Mouse (Mus musculus) layer of hippocampus, postnatal 36 days (tissue): Measurements from ENCODE around the gene Fhl3. TPM values are rescaled to one million over a fixed set of nuclear protein-coding genes. Genes with fewer than 3 reads are reported as not detected.
A peak's percentile ranks its signal among the peaks of the same experiment; 100 is the strongest.

Source experiments
- DNase-seq, 2 experiments: peaks; one replicate each; pipeline ENCODE4 v3.0.0; 2022
- total RNA-seq, 2 experiments: library from RNA; stranded (reverse); gene quantifications; 2 replicates each; pipeline ENCODE4 v1.2.3; 2021

Fhl3 gene
- 1 to 10 TPM; 1.7 to 2.4 TPM for total RNA-seq

DNA sequence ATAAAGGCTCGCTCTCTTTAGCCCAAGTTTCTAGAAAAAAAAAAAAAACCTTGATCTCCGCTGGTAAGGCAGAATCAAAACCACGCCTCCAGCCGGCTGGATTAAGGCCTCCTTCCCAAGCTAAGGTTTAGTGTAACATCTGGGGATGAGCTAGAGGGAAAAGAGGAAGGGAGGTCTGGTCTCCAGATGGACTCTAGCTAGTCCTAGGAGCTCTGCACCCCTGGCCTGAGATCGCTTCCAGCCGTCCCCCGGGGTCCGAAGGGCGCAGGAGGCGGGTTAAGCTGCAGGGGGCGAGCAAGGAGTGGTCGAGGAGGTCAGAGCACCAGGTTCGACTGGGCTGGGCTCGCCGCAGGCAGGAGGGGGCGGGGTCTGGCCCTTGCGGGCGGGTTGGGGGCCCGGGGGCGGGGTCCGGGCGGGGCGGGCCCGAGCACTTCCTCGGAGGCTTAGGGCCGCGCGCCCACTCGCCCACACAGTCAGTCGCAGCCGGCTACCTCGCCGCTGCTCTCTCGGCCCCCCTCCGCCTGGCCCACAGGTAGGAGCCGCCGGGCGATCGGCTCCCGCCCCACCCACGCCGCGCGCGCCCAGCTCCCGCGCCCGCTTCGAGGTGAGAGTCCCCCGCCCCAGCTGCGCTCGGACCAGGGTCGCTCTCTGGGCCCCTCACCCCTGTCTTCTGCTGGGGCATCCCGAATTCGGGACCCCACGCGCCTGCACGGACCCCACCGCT, at the start of gene Fhl3:
TSS of gene Fhl3 (plus strand) at position 454 of the 724 bp plus-strand sequence.
- DNase-seq, result no peak

DNA sequence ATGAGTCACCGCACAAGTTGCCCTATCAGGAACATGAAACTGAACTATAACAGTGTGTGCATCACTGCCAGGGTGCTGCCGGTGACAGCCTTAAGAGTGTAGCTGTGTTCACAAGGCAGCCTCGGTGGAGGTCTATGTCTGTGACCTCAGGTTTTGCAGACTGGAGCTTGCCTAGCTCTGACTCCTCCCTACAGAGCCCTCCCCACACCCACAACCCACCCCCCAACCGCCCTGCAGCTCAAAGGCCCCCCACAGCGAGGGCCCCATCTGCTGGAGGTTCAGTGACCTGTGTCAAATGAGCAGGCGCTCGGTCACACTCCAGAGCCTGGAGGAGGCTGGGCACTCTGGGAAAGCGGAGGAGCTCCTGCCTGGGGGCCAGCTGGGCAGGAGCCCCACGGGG, 47.6 kb upstream of the Fhl3 start:
- DNase-seq, result no peak

DNA sequence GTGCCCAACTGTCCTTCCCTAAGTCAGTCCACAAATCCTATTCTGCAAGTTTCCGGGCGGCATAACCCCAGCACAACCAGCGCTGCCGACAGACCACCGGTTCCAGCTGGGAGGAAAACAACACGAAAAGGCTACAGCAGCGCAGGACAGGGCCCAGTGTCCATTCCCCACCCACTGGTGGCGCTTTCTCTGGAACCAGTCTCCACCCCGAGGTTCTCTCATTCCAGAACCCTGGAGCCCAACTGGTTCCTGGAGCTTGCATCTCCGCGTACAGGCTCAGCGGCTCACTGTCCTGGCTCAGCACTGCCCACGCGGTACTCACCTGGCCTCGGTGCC, 44.0 kb upstream of the Fhl3 start, which contains the start of gene Pou3f1:
TSS of gene Pou3f1 (plus strand) at position 290 of the 336 bp plus-strand sequence.
- no peak for DNase-seq

DNA sequence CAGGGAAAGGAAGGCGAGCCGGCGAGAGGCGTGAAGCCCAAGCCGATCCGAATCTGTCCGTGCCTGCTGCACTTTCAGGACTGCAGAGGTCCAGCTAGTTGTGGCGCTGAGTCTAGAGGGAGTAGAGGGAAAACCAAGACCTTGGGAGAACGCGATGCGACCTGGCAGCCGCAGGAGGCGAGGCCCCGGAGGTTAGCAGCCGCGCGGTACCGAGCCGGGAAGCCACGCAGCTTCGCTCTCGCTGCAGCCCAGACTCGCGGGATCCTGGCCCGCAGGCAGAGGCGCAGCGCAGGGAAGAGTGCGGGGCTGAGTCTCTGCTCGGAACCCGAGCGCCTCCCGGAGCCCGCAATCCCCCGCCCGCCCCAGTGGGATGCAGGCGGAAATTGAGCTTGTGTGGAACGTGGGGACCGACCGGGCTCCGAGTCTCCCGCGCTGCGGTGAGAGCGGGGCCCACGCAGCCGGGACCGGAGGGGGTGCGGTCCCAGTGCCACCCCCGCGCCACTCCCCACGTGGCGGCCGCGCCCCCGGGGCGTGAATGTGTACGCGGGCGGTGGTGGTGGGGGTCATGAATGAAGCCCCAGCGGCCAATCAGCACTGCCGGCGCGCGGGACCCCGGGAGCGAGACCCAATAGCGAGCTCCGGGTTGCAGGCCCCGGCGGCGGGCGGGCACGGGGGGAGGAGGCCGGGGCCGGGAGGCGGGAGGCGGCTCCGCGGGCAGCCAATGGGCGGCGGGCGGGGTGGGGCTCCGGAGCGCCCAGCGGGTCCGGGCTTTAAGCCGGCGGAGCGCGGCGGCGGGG, 43.4 kb upstream of the Fhl3 start:
- peak; percentile 87 to 89 for DNase-seq

DNA sequence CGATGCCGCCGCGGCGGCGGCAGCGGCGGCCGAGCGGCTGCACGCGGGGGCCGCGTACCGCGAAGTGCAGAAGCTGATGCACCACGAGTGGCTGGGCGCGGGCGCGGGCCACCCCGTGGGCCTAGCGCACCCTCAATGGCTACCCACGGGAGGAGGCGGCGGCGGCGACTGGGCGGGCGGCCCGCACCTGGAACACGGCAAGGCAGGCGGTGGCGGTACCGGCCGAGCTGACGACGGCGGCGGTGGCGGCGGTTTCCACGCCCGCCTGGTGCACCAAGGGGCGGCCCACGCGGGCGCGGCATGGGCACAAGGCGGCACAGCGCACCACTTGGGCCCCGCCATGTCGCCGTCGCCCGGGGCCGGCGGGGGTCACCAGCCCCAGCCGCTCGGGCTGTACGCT, 42.7 kb upstream of the Fhl3 start:
- no peak for DNase-seq

DNA sequence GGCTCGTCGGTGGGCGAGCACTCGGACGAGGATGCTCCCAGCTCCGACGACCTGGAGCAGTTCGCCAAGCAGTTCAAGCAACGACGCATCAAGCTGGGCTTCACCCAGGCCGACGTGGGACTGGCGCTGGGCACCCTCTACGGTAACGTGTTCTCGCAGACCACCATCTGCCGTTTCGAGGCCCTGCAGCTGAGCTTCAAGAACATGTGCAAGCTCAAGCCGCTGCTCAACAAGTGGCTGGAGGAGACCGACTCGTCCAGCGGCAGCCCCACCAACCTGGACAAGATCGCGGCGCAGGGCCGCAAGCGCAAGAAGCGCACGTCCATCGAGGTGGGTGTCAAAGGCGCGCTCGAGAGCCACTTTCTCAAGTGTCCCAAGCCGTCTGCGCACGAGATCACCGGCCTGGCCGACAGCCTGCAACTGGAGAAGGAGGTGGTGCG, 42.1 kb upstream of the Fhl3 start:
- DNase-seq, result no peak

DNA sequence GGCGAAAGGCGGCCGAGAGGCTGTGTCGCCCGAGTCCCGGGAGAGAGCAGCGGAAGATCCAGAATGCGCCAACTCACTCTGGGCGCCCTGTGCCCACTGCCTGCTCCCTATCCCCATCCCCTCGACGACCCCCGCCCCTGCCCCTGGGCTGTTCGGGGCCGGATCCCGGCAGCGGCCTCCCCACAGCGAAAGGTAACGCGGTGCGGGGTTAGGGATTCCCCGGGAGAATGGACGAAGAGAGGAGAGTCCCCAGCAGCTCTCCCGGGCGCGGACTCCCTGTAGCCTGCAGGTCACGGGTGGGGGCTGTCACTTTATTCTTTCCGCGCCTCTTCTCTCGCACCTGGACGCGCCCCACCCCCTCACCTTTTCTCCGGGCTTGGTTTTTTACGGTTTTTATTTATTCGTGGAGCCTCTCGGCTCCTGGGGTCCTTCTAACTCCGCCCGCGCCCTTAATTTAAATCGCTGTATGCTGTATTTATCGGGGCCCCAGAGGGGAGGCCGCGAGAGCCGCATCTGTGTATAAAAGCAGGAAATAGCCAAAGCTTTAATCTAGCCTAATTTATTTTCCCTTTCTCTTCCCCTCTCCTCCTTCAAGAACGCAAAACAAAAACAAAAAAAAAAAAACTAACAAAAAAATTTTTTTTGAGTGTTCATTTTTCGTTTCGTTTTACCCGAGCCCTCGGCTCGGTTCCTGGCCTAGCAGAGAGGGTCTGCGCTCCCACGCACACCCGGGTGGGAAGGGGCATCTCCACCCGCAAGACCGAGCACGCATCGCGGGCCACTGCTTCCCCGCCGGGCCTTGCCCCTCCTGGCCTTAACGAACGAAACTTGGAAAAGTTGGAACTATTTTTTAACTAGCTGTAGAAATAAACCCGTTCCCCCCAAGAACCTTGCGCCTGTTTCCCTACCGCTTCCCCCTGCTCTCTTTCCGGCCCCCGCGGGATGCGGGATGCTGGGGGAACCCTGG, 41.0 kb upstream of the Fhl3 start:
- no peak for DNase-seq

DNA sequence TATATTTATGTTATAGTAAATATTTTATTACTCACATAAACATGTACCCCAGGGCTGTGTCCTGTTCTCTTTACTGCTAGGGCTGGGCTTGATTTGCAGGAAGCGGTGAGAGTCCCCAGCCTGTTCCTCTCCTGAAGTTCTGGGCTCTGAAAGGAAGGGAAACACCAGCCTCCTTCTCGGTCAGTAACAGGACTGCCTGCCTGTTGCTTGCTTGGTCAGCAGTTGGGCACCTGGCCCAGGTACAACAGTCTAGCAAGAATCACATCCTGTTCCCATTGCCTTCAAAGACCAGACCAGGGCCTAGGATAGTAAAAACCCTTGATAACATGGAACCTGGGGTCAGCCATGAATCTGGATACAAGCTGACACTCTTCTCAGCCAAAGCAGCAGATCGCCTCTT, 39.9 kb upstream of the Fhl3 start:
- no peak for DNase-seq

DNA sequence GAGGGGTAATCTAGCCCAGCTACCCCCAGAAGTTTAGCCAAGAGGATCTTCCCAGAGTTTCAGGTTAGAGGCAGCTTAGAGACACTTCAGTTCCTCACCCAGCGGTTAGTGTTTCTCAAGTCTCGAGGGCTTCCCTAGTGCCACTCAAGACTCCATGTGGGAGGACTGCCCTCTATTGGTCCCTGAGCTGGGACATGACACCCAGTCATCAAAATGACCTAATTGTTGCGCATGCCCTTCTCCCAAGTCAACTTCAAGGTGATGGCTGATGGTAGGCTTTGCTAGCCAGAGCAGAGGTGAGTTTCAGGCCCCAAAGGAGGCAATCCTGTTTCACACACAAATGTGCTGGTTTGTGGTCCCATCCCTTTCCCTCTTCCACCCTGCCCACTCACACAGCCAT, 37.5 kb upstream of the Fhl3 start:
- no peak for DNase-seq

DNA sequence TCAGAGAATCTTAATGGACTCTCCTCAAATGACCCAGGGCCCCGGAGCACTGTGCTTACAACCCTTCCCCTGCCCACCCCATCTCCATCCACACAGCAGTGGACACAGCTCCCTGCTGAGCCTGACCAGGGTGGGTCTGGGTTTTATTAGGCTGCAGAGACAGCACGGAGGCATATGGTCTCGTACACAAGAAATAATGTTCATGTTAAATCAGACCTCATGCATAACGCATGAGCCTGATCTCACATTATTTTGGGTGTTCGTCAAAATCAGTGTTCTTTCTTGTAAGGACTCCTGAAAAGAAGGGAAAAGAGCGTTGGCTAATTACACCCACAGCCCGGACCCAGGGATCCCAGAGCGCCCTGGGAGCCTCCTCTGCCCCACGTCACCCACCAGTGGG, 36.3 kb upstream of the Fhl3 start:
- DNase-seq, result no peak

DNA sequence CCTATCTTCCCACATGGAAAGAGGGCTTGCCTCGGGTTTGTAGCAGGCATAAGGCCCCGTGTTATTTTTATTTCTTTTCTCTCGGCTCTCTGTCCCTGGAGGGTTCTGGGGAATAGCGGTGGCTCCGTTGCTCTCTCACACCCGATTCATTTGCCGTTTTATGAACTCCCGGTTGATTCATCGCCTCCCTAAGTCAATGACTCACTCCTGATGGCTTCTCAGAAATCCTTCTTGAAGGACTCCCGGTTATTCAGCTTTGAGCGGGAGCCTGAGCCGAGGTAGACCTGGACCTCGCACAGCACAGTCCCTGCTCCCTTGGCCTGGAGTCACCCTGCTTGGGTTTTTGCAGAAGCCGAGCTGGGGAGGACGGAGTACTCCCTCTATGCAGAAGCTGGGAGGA, 35.9 kb upstream of the Fhl3 start:
- DNase-seq, result no peak

DNA sequence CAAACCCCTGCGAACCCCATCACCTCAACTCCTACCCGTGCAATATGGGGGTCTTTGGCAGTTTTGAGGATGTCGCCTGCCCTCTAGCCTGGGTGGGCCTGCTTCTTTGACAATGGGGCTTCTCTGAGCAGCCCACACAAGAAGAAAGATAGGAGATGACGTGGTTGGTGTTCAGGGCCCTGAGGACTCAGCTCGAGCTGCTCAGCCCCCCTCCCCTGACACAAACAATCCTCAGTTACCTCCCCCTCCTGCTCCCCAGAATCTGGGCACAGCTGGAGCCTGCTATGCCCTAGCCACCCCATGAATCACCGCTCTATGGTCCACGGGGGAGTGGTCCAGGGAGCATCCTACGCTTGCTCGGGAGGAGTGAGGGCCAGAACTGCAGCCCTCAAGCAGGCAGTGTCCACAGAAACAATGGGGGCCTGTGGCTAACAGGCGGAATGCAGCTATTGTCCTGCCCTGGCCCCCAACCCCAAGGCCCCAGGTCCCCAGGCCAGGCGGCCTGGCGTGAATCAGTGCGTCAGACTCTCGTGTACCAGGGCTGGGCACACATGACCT, 32.9 kb upstream of the Fhl3 start:
- DNase-seq, result no peak

DNA sequence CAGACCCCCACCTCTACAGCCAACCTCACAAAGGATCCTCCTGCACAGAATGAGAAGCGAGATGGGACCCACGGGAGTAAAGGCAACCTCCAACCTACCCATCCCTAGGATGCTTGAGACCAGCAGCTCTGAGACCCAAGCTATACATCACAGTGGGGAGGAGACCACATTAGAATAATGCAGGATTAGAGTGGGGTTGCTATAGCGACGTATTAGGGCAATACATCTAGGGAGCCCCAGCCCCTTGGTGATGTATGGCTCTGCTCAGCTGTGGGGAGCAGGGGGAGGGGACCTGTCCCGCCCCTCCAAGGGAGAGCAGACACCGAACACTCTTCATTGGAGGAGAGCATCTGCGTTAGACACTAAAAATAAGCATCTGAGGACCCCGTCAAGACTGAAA, 32.4 kb upstream of the Fhl3 start:
- no peak for DNase-seq

DNA sequence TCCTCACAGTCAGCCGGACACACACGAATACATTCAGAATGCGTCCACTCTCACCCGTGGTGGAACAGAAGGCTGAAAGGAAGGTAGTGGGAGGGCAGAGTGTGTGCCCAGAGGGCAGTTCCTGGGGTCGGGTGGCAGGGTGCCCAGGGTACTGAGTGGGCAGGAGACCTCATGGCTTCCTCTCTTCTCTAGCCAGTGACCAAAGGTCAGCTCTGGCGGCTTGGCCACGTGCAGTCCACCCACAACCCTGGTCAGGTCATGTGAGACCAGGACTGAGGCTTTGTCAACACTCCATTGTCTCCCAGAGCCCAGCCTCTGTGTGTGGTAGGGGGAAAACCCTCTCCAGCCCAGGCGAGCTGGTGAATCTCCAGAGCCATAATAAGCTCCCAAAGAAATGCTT, 30.3 kb upstream of the Fhl3 start:
- no peak for DNase-seq

DNA sequence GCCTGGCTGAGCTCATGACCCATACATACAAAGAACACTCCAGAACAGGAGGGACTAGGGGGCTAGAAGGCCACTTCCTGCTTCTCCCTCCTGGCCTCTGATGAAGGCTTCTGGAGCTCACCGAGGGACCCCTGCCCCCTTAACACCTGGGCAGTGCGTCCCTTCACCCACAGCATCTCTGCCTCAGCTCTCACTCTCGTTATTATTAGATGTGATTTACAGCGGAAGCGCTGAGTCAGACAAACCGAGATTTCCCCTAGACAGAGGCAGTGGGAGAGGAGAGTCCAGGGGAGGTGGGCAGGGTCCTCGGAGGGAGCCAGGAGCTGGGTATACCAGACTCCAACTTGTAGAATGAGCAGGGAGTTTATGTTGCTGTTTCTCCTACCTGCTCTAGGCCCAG, 28.9 kb upstream of the Fhl3 start:
- DNase-seq, result no peak

DNA sequence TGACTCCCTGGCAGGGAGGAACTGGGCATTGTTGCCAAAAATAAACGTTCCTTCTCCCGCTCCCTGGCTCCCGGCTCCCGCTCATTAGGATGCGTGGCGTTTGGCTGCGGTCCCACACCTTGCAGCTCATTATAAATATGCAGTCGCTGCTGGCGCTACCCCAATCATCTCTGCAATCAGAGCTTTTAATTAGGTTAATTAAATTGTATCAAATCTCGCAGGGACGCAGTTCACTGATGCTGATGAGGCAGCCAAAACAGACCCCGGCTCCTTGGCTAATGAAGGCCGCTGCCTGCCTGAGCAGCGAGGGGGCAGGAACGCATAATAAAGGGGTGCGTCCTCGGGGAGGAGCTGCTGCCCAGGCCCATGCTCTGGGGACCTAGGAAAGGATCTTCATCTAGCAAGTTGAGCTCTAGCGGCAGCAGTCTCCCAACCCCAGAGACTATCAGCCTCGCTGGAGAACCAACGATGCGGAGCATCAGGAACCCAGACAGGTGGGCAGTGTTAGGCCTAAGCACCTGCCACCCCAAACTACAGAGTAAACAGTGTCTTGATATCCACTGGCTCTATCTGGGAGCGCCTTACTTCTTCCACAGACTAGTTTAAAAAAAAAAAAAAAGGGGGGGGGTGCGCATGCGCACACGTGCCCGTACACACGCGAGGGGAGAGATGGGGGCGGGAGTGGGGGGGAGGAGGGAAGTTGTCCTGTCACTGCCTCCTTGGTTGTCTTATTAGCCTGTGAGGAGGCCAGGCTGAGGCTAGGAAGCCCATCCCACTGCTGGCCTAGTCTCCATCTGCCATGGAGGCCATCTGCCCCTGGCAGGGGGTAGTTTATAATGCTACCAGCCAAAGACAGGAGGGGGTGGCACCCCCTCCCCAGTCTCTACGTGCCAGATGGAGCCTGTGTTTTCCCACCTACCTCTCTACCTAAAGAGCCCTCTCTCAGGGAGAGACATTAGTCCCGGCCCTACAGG, 27.9 kb upstream of the Fhl3 start:
- peak in 1 of 2 experiments; percentile 34 for DNase-seq

DNA sequence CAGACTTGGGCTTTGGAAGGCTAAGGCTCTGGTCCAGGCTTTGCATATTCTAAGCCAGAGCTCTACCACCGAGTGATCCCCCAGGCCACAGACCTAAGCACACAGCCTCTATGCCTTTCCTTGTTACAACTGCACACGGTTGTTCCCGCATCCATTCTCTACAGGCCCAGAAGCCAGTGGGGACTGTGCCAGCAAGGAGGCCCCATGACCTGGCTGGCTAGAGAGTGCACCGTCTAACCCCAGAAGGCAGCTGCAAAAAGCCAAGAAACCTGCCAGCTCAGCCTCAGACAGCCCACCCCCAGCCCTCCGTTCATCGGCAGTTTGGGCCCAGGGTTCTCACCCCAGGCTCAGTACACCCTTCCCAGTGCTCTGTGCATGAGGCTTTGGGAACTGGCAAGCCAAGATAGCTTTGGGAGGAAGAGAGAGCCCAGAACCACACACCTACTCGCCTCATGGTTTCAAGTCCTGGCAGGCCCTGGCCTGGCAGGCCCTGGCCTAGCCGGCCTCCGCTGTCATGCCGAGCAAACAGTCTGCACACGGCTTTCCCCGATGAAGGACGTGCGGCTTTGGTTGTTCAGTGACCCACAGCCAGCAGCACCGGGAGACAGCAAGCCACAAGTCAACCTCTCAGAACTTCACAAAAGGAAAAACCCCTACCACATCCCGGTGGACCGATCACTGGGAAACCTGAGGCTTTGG, 26.0 kb upstream of the Fhl3 start:
- DNase-seq, result no peak

DNA sequence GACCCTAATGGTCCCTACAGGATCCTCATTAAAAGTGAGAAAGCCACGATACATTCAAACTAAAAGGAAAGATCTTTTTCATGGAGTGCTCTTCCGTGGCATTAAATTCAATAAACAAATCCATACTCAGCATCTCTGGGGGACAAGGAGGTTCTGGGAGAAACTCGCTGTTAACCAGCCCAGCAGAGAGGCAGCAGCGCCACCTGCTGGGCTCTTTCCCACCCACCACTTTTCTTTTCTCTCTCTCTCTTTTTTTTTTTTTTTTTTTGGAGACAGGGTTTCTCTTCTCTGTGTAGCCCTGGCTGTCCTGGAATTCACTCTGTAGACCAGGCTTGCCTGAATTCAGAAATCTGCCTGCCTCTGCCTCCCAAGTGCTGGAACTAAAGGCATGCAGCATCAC, 25.5 kb upstream of the Fhl3 start:
- peak in 1 of 2 experiments; percentile 60 for DNase-seq

DNA sequence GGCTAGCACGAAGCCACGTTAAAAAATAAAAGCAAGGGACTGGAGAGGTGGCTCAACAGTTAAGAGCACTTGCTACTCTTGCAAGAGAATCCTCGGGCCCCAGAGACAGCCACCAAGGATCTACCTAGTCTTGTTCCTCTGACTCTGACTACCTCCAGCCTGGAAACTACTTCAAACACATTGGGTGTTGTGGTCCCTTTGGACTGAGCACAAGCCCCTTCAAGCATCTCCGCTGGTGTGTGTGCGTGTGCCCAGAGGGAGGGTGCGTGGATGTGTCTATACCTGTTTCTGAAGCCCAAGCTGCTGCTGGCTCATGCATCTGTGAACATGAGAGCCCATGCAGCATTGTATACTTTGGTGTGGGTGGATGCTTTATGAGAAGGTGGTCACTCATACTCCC, 24.5 kb upstream of the Fhl3 start:
- no peak for DNase-seq

DNA sequence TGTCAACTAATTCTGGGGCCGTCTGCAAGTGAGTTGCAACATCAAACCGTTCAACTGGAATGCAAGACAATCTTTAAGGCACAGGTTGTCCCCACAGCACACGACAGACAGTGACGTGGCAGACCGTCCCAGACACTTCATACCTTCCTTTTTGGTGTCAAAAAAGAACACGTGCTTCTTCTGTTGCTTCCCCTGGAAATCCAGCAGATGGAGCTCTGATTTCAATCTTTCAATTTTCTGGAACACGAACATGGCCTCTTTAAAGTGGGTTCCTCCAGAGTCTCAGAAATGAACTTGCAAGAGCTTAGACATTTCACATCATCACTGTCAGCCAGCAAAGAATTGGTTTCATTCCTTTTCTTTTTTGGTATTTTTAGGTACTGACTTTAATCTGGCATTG, 18.2 kb upstream of the Fhl3 start:
- DNase-seq, result no peak

DNA sequence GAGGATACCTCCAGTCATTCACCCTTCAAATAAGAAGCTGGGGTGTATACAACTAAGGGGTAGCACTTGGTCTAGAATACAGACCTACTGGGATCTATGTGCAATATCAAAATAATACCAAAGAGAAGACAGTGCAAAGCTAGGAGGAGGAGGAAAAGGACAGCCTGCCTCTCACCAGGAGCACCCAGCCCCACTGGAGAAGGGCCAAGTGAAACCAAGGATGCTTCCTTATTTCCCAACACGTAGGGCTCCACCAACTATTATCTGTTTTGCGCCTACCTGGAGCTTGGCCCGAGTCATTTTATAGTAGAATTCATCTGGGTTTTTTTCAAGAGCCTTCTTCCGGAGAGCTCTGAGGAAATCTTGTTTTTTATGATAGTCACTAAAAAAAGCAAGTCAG, 17.0 kb upstream of the Fhl3 start:
- DNase-seq, result no peak
